Mouse (Mus musculus) liver, embryonic 14.5 days (tissue): ENCODE measurements around the gene Aven.

Source experiments
- CTCF ChIP-seq: IDR thresholded peaks from 2 replicates; pipeline ENCODE4 v1.5.1; 2016; ENCODE audit warnings: antibody characterized with exemption, low read depth, control low read depth
- EP300 ChIP-seq: IDR thresholded peaks from 2 replicates; pipeline ENCODE4 v1.6.1; 2016; ENCODE audit warnings: antibody characterized with exemption, low read depth

- TF ChIP-seq CTCF (no peak), EP300 (no peak)
Observed at GRCm38 (mm10) chr2:112491629-112492028, 1.1 kb upstream of the Aven start.
